Mouse (Mus musculus) thymus, postnatal 14 days (tissue): ENCODE measurements around the gene Zfp942.
A peak's percentile ranks its signal among the peaks of the same experiment; 100 is the strongest.

Experiments
- DNase-seq: peaks from one replicate; pipeline ENCODE4 v3.0.0; 2021

Gene Zfp942

GRCm38 (mm10) chr17:21962107-21962907, at the start of gene Zfp942, which contains the start of gene Zfp943:
TSS of gene Zfp942 (minus strand) at chr17:21962464.
TSS of gene Zfp943 (plus strand) at chr17:21962552.
- peak; percentile 80 for DNase-seq

- no peak for DNase-seq
These were observed 1.0 kb upstream of the Zfp942 start for GRCm38 (mm10) chr17:21963302-21963701.

GRCm38 (mm10) chr17:21909456-21910052, 52.7 kb downstream of the Zfp942 start, which contains the start of gene Zfp995:
TSS of gene Zfp995 (minus strand) at chr17:21909926.
- peak; percentile 75 for DNase-seq

- peak; percentile 7 for DNase-seq
These were observed 53.2 kb downstream of the Zfp942 start for GRCm38 (mm10) chr17:21909039-21909438.
